Mouse (Mus musculus) heart, embryonic 12.5 days (tissue): Measurements from ENCODE around the gene Diexf. TPM values are rescaled to one million over a fixed set of nuclear protein-coding genes. Genes with fewer than 3 reads are reported as not detected.

Experiments
- ATAC-seq: fragments of 200-750 bp; cut with Nextera tagmentation; 2 replicates; pipeline ENCODE4 v1.8.0; 2017; ENCODE audit warnings: moderate TSS enrichment, moderate library complexity; ENCODE audit not compliant: insufficient number of reproducible peaks, low FRiP score
- H3K27ac ChIP-seq: fragments of 300-500 bp; sonication (generic); 2 replicates; pipeline ENCODE4 v1.5.1; 2016; ENCODE audit warnings: mild to moderate bottlenecking, moderate library complexity; ENCODE audit not compliant: poor library complexity, severe bottlenecking
- H3K27me3 ChIP-seq: fragments of 300-500 bp; sonication (generic); replicated peaks from 2 replicates; pipeline ENCODE4 v1.6.1; 2016; ENCODE audit warnings: mild to moderate bottlenecking, moderate library complexity
- H3K36me3 ChIP-seq: fragments of 300-500 bp; sonication (generic); 2 replicates; pipeline ENCODE4 v1.6.1; 2016; ENCODE audit warnings: mild to moderate bottlenecking, moderate library complexity
- H3K4me1 ChIP-seq: fragments of 300-500 bp; sonication (generic); replicated peaks from 2 replicates; pipeline ENCODE4 v1.6.1; 2016; ENCODE audit warnings: mild to moderate bottlenecking
- H3K4me2 ChIP-seq: fragments of 300-500 bp; sonication (generic); 2 replicates; pipeline ENCODE4 v1.6.1; 2016; ENCODE audit warnings: mild to moderate bottlenecking, moderate library complexity
- H3K4me3 ChIP-seq: fragments of 300-500 bp; sonication (generic); 2 replicates; pipeline ENCODE4 v1.5.1; 2016; ENCODE audit warnings: mild to moderate bottlenecking
- H3K9ac ChIP-seq: fragments of 300-500 bp; sonication (generic); 2 replicates; pipeline ENCODE4 v1.6.1; 2016; ENCODE audit warnings: mild to moderate bottlenecking, moderate library complexity
- H3K9me3 ChIP-seq: fragments of 300-500 bp; sonication (generic); replicated peaks from 2 replicates; pipeline ENCODE4 v1.6.1; 2016; ENCODE audit warnings: mild to moderate bottlenecking, moderate library complexity
- WGBS: fragments of 180-500 bp; shearing (Covaris S2); methylation state at CpG from one replicate; pipeline ENCODE4 v1.1.7; 2016; 5-methylcytosine and 5-hydroxymethylcytosine counted together
- polyA plus RNA-seq: library from polyadenylated mRNA; unstranded; fragments of >200 nt; fragmentation: Nextera tagmentation; extraction: Ambion mirVana; gene quantifications from 2 replicates; pipeline ENCODE4 v1.2.1, GENCODE M21; 2016

The Diexf gene
- polyA plus RNA-seq, 1 experiment from 2014 or later: 4.8 TPM

- 68% methylated on average over 3 of the region's 3 CpGs for WGBS
- no peaks in the 10 kb centered on the region for H3K36me3 ChIP-seq
- H3K27ac ChIP-seq: no peak overlapping the region
- no peaks in the 10 kb centered on the region for H3K4me1 ChIP-seq
- no peaks in the 10 kb centered on the region; the same call in 1 of the 2 replicates for H3K27me3 ChIP-seq
- H3K4me3 ChIP-seq: no peak overlapping the region
- ATAC-seq: no peak
- no peak overlapping the region for H3K4me2 ChIP-seq
- H3K9ac ChIP-seq: no peak overlapping the region
- no peaks in the 10 kb centered on the region for H3K9me3 ChIP-seq
Observed at GRCm38 (mm10) chr1:193042760-193043295, 87.2 kb downstream of the Diexf start.

Other genes starting within 250 kb of the Diexf start
- gene Syt14, start 94.5 kb downstream of the Diexf start, polyA plus RNA-seq: 1.4 and 1.6 TPM in 2 replicates
- 4.8 and 6.6 TPM in 2 replicates for gene Irf6, start 22.8 kb upstream of the Diexf start, polyA plus RNA-seq
- 13.4 and 13.9 TPM in 2 replicates for gene A130010J15Rik, start 37.8 kb upstream of the Diexf start, polyA plus RNA-seq
- gene Traf3ip3, start 71.4 kb upstream of the Diexf start, polyA plus RNA-seq: 0.99 and 1.6 TPM in 2 replicates
- 2.3 and 2.5 TPM in 2 replicates for gene Lamb3, start 77.4 kb upstream of the Diexf start, polyA plus RNA-seq
- 1.5 TPM in 2 replicates for gene Hsd11b1, start 133.8 kb upstream of the Diexf start, polyA plus RNA-seq
- 36.5 and 38.2 TPM in 2 replicates for gene G0s2, start 142.9 kb upstream of the Diexf start, polyA plus RNA-seq
- gene Camk1g, start 240.0 kb upstream of the Diexf start, polyA plus RNA-seq: 6.9 and 7.1 TPM in 2 replicates